Mouse (Mus musculus): ENCODE measurements around the gene Nedd4.

DNA sequence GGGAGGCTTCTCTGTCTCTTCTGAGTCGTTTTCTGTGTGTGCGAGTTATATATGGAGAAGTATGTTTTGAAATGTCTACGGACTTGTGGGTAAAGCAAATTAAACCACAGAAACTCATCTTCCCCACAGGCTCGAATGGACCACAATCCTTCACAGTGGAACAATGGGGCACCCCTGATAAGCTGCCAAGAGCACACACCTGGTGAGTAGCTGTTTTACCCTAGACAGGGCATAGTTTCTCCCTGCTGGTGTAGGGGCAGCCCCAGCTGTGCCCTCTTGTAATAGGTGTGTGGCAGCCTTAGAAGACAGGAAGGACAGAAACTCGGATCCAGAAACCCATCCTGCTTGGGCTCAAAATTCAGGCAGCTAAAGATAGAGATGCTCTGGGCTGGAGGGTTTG lies 84.1 kb downstream of the Nedd4 start:
- TF ChIP-seq POLR2A (IDR thresholded peaks at IDR 0.05; ENCODE audit: low read depth, low read length) (no peak), CTCF (IDR thresholded peaks at IDR 0.05; ENCODE audit: borderline replicate concordance, insufficient read depth, low read length) (no peak)
